Mouse (Mus musculus) layer of hippocampus, adult 11-12 months (tissue): ENCODE data around the gene Dtnb.

Source experiments
- DNase-seq: peaks from one replicate; pipeline ENCODE4 v3.0.0; 2022; ENCODE audit warnings: low spot score

The Dtnb gene

DNA sequence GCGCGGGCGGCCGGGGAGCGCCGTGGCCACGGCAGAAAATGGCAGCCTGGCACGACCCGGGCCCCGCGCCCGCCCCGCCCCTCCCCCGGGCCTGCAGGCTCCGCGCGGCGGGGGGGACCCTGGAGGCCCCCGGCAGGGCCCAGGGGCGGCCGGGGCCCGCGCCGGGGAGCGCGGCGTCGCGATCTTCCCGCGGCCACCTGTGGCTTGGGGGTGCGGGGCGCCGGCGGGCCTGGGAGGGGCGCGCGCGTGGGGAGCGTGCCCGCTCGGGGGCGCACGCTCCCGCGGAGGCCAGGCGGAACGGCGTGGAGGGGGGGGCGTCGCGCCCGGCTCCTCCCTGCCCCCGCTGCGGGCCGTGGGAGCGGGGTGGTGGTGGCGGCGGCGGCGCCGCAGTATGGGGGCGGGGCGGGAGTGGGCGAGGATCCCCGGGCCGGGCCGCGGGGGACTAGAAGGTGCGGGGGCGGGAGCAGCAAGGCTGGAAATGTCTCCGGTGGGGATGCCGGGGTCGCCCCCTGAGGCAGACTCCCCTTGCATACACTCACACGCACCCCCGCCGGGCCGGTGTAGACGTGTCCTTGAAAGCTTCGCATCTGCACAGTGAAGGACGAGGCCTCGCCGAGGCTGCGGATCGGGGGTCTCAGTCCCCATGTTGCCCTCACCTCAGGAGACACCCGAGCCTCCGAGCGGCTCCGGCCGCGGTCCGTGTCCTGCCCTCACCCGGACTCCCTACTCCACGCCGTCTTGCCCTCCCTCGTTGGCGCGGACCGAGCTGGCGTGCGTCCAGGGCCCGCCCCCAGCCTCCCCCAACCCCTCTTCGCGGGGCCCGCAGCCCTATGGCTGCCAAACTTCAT, 235.6 kb downstream of the Dtnb start:
- DNase-seq = peak; percentile 73

DNA sequence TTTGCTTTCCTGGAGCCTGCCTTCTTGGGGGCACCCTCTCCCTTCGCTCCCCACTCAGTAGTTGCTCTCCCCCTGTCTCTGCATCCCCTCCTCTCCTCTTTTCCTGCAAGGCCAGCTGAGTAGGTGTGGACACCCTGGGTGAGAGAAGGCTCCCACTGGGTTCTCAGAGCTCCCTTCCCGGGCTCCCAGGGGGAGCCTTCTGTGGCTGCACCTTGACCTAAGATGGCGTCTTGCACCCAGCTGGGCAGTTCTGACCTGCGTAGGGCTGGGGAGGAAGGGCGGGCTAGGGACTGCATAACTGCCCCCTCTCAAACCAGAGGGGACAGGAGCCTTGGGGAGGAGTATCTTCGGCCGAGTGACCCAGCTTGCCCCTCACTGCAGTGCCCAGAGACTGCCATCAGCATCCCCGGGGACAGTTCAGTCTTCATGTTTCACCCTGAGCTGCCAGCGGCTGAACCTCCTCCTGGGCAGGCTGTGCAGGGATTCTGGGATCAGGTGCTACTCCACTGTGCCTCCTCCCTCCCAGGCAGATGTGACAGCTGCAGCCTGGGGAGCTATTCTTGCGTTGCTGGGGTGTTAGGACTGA, 236.3 kb downstream of the Dtnb start:
- peak; percentile 34 for DNase-seq

DNA sequence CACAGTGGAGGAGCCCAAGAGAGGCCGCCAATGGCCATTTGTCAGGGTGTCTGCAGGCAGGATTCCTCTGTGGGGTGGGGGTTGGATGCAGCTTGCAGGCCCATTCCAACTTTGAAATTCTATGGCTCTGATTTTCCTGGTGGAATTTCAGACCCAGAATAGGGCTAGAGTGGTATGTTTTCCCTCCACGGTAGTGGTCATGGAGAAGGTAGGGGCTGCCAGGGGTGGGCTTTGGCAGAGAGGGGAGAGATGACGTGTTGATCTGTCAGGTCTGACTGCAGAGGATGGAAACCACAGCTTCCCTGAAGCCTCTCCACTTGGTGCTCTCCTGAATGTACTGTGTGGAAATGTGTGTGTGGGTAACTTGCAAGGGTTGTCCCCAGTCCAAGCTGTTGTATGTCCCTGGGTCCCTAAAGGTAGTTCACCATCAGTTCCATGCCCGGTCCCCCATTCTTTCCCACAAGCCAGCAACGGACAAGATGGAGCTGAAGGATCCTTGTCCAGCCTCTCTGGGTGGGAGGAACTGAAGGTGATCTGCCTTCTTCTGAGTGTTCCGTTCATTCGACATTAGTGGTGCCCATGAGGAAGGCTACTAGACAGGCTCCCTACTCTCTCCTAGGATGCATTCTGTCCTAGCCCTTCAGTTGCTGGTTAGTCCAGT, 237.5 kb downstream of the Dtnb start:
- DNase-seq = peak; percentile 7

DNA sequence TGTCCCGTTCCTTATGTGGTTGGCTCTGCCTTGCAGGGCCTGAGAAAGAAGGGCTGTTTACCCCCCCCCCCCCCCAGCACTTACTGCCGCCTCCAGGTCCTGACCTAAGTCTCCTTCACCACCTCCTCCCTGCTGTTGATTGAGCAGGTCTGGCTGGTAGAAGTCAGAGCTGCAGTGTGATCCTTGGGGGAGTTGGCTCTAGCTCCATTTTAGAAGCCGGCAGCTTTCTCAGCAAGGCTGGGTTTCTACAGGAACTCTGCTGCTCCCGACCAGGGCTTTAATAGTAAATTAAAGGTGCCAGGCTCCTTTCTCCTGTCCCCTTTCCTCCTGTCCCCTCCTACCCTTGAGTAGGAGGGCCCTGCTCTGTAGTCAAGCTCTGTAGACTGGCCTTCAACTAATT, 238.3 kb downstream of the Dtnb start:
- no peak for DNase-seq

DNA sequence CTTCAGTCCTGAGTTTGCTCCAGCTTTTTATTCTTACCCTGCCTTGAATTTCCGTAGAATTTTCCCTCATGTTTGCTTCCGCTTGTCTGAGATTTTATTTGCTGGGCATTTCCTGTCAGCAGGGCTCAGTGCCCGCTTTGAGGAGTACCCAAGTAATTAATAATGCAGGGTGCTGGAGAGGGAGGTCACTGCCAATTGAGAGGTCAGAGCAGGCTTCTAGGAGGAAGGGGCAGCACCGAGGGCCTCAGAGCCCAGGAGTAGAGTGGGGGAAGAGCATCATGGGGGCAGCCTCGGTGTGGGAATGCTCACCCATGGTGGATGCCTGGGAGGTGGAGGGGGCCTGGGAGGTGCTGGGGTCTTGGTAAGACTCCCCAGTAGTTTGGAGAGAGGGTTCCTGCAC, 239.4 kb downstream of the Dtnb start:
- no peak for DNase-seq

DNA sequence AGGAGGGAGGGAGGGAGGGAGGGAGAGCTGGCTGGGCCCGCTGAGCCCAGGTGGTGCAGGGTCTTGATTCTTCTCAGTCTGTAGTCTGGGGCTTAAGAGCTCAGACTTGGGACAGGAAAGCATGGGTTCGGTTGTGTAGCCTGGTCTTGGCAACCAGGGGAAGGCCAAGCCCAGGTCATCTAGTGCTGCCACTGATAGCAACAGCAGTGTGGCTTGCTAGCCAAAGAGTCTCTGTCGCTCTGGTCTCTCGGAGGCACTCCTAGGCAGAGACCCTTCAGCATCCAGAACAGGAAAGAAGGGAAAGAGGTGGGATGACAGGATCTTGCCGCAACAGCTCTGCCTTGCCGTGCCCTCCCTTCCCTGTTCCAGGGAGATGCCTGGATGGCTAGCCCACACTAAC, 240.1 kb downstream of the Dtnb start:
- no peak for DNase-seq

DNA sequence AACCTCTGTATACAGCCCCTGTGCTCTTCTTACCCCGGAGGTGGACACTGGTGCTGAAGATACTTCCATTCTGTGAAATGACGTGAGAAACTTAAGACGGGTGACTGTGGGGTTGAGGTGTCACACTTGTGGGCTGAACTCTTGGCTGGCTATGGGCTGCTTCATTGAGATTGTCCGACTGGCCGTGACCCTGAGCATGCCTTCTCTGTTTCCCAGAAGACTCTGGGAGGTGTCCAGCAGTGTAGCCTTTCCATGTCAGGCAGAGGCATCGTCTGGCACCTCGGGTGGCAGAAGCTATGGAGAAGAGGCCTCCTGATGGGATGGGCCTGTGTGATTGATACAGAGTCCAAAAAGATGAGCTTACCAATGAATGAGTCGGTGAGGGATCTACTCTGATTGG, 241.0 kb downstream of the Dtnb start:
- no peak for DNase-seq

DNA sequence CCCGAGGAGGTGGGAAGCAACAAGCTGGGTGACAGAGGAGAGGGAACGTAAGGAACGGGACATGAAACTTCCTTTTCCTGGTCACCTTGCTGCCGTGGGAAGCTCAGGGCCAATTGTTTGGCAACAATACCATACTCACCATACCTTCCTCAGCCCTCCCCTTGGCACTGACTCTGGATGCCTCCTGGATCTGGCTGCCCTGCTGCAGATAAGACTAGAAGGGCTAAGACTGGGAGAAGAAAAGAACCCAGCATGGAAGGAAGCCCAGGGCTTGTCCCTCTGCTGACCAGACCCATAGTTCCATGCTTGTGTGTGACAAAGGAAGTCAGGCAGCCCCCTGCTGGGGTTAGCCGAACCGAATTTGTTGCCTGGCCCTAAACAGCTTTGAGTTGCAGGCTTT, 243.2 kb downstream of the Dtnb start:
- DNase-seq = no peak

DNA sequence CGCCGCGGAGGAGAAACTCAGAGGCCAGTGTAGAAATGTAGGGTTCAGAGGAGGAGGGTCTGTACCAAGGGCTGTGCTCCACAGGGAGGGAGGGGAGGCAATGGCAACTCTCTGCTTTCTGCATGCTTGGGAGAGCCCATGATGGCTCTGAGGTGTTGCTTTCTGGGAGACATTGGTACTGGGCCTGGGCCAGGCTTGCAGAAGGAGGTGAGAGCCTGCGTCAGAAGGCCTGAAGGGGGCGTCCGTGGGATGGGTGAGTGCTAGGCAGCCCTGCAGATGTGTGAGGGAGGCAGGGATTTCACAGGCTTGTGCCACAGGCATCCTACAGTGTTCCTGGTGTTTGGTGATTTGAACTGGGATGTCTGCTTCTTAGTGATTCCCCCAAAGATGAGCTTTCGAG, 244.9 kb downstream of the Dtnb start:
- DNase-seq = no peak

DNA sequence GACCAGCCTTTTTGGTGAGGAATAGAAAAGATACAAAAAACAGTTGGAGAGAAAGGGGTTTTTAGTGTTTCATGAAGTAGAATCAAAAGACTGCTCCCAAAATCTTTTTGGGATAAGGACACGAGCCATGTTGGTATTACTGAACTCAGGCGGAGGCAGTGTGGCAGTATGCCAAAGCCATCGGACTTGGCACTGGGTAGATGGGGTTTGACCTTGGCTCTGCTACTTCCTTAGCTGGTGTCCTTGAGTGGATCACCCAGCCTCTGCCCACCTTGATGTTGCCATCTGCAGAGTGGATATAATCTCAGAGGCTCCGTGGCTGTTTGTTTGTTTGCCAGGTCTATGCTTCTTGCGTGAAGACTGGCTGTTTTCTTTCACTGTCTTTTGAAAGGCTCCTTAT, 245.4 kb downstream of the Dtnb start:
- no peak for DNase-seq

DNA sequence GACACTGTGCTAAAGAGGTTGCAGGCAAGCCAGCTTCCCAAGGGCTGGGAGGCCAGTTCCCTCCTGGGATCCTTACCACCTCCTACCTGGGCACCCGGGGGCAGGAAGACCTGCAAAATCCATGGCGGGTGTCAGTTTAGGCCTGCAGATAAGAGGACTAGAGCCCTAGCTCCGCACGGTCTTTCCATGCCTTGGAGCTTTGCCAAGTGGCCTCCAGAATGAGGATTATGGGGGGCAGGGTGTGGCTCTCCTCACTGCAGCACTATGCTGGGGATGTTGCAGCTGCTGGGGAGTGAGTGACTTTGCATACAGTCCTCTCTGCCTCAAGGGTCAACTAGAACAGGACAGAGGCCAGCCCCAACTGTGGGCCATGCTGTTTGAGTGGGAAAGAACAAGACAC, 247.7 kb downstream of the Dtnb start:
- DNase-seq = no peak

DNA sequence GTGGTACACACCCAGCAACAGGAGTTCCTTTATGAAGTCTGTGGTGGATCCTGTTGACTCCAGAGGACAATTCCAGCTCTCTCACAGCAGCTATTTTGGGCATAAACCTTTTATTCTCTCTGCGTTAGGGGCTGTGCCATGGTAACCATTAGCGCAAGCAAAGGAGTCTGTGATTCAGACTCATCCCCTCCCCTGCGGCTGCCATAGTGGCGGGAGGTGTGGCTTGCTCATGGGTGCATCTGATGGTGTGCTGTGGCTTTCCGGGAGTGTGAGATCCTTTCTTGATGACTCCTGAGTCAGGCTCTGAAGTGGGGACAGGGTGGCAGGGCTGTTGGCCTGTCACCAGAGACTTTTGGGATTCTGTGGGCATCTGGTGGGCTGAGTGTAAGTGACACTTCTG, 251.2 kb downstream of the Dtnb start:
- DNase-seq = no peak

DNA sequence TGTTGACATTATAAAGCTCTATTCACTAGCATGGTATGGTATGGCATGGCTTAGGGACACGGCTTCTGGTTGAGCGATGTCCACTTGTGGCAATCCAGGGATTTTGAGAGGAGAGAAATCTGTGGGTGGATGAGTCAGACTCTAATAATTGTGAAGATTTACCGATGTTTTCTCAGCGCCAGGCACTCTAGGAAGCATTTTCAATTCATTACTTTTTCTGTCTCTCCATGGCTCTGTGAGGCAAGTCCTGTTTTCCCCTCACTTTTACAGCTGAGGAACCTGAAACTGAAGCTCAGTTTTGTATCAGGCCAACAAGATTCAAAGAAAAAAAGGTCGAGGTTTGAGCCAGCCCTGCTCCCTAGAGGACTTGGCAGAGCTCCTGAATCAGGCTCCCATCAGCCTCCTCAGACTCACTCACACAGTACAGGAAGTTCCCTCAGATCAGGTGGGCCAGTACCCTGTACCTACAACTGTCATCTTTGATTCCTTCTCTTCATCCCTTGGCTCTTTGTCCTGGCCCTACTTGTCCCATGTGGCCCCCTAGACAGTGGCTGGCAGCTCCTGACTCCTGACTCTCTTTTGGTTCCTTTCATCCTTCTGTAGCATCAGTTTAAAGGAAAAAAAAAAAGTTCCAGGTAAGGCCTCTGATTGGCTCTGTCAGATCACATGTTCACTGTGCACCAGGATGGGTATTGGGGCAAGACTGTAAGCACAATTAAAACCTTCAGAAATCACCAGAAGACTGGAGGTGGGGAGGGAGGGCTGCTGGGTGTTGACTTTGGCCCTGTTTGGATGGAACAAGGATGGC, 252.9 kb downstream of the Dtnb start:
- DNase-seq = no peak

DNA sequence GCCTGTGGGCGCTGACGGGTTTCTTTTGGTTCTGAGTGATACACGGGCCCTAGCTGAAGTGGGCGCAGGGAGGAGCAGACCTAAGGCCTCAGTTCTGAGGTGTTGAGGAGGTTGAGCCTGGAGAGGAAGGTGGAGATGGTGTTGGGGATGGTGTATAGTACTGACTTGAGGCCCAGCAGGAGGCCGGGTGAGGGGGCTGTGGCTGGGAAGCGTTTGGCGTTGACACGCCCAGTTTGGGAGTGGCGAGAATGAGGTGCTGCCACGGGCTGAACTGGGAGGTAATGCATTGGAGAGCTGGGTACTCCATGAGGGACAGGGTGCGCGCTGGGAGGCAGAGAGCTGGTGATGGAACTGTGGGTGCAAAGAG, 253.5 kb downstream of the Dtnb start:
- DNase-seq = no peak

DNA sequence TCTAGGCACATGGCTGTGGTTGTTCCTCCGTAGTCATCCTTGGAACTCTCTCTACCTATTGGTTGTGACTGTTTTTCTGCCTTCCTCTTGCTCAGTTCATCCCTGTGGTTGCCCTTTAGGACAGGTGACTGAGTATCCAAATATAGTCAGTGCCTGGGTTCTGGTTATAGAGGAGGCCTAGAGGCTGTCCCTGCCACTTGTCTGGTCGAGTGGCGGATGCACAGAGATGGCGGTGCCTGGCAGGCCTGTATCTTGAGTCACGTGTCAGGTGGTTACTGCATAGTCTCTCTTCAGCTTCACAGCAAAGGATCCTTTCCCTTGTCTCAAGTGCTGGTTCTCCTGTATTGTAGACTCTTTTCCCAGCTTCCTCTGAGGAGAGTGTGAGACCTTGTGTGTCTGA, 255.6 kb downstream of the Dtnb start:
- no peak for DNase-seq
